Mouse (Mus musculus): ENCODE results near the gene Vmn1r77.
"Not testable (repeated sequence)": the region's sequence is repeated elsewhere in the genome, so short reads cannot be mapped to it uniquely, and the experiment has no call there.

The Vmn1r77 gene

GRCm38 (mm10) chr7:12036452-12036851 lies at the start of gene Vmn1r77:
TSS of gene Vmn1r77 (plus strand) at chr7:12036752.
- not testable (repeated sequence) for DNase-seq (ENCODE audit: low read depth, low spot score)

- DNase-seq (ENCODE audit: low read depth, low spot score), result not testable (repeated sequence)
Observed at GRCm38 (mm10) chr7:12011491-12011890, 25.1 kb upstream of the Vmn1r77 start.

GRCm38 (mm10) chr7:12012392-12012791 lies 24.2 kb upstream of the Vmn1r77 start:
- DNase-seq (ENCODE audit: low read depth, low spot score), result not testable (repeated sequence)

DNA sequence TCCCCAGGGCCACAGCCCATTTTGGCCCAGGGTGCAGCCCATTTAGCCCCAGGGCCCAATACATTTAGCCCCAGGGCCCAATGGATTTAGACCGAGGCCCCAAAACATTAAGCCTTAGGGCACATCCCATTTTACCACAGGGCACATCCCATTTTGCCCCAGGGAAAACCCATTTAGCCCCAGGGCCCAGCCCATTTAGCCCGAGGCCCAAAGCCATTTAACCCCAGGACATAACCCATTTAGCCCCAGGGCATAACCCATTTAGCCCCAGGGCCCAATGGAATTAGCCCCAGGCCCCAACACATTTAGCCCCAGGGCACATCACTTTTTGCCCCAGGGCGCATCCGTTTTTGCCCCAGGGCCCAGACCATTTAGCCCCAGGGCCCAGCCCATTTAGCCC lies 23.4 kb upstream of the Vmn1r77 start:
- peak; percentile 18 for DNase-seq (ENCODE audit: low read depth, low spot score)

GRCm38 (mm10) chr7:12017829-12018228 lies 18.7 kb upstream of the Vmn1r77 start:
- DNase-seq (ENCODE audit: low read depth, low spot score), result not testable (repeated sequence)

GRCm38 (mm10) chr7:12040664-12041063 lies 4.1 kb downstream of the Vmn1r77 start:
- no peak for DNase-seq (ENCODE audit: low read depth, low spot score)

Data from forelimb bud, embryonic 11.5 days (tissue).